Mouse (Mus musculus) midbrain, embryonic 16.5 days (tissue): ENCODE measurements at regions not wholly inside any gene's neighbourhood (a gene's known extent, or its start where the extent isn't known, plus 50 kb on each side); places are given as distances from the start of the nearest gene placed in this dataset.

Experiments
- ATAC-seq: fragments of 200-750 bp; cut with Nextera tagmentation; 2 replicates; pipeline ENCODE4 v1.8.0; 2017; ENCODE audit warnings: moderate TSS enrichment
- H3K27ac ChIP-seq: fragments of 300-500 bp; sonication (generic); 2 replicates; pipeline ENCODE4 v1.5.1; 2014; ENCODE audit warnings: mild to moderate bottlenecking, low read length, mixed read lengths
- H3K27me3 ChIP-seq: fragments of 300-500 bp; sonication (generic); 2 replicates; pipeline ENCODE4 v1.6.1; 2014; ENCODE audit warnings: low read depth, low read length, mixed read lengths; ENCODE audit not compliant: control insufficient read depth, insufficient read depth
- H3K36me3 ChIP-seq: fragments of 300-500 bp; sonication (generic); 2 replicates; pipeline ENCODE4 v1.6.1; 2014; ENCODE audit warnings: mild to moderate bottlenecking, low read length, moderate library complexity, mixed read lengths; ENCODE audit not compliant: control insufficient read depth, insufficient read depth
- H3K4me1 ChIP-seq: fragments of 300-500 bp; sonication (generic); 2 replicates; pipeline ENCODE4 v1.6.1; 2014; ENCODE audit warnings: mild to moderate bottlenecking, low read length, mixed read lengths; ENCODE audit not compliant: control insufficient read depth, insufficient read depth
- H3K4me2 ChIP-seq: fragments of 300-500 bp; sonication (generic); 2 replicates; pipeline ENCODE4 v1.6.1; 2014; ENCODE audit warnings: mild to moderate bottlenecking, low read length, mixed read lengths
- H3K4me3 ChIP-seq: fragments of 300-500 bp; sonication (generic); 2 replicates; pipeline ENCODE4 v1.5.1; 2014; ENCODE audit warnings: low read depth, mild to moderate bottlenecking, low read length, moderate library complexity, mixed read lengths
- H3K9ac ChIP-seq: fragments of 300-500 bp; sonication (generic); 2 replicates; pipeline ENCODE4 v1.6.1; 2014; ENCODE audit warnings: low read depth, low read length, mixed read lengths
- H3K9me3 ChIP-seq: fragments of 300-500 bp; sonication (generic); replicated peaks from 2 replicates; pipeline ENCODE4 v1.6.1; 2014; ENCODE audit warnings: mild to moderate bottlenecking, low read length, mixed read lengths; ENCODE audit not compliant: control insufficient read depth, poor library complexity, severe bottlenecking
- WGBS: fragments of 180-500 bp; shearing (Covaris S2); extraction: QIAGEN DNeasy Blood & Tissue Kit; methylation state at CpG from one replicate; pipeline ENCODE4 v1.1.7; 2014; 5-methylcytosine and 5-hydroxymethylcytosine counted together

DNA sequence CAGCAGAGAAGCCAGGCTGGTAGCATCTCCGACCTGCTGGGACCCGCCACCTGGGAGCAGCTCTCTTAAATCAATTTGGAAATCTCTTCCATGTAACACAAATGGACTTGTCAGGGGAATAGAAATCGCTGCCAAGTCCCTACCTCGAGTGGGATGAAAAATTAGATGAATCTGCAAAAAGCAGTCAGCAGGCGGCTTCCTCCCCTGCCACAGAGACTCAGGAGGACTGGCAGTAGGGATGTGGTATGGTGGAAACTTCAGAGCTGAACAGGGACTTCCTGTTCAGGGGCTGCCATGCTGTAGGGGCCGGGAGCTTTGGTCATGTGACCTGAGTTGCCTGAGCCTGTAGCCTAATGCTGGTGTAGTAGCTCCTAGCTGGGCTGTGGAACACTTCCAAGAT, 379.1 kb downstream of the Tbc1d22a start:
- no peak for ATAC-seq
- no peak overlapping the region for H3K9ac ChIP-seq
- no peaks in the 10 kb centered on the region for H3K36me3 ChIP-seq
- WGBS = 58% methylated on average over 6 of the region's 6 CpGs
- H3K27ac ChIP-seq = no peak overlapping the region
- H3K9me3 ChIP-seq = no peaks in the 10 kb centered on the region
- peaks cover 7% of the 10 kb centered on the region; the same call in 1 of the 2 replicates for H3K4me1 ChIP-seq
- no peaks in the 10 kb centered on the region for H3K27me3 ChIP-seq
- no peak overlapping the region for H3K4me2 ChIP-seq
- no peak overlapping the region for H3K4me3 ChIP-seq

DNA sequence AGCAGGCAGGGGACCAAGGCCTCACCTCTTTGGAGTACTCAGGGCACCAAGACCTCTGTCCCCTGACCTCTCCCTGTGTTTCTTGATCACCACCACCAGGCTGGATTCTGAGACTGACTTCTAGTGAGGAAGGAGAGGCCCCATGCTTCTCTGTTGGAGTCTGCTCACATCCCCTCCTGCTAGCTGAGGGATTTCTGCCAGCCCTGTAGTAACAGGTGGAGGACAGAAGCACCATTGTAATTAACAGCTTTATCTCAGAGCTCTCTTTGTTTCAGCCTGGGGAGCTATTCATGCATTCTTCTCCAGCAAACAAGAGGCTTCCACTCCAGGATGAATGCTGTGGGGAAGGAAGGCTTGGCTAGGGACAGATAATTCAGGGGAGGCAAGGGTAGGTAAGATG, 392.2 kb downstream of the Tbc1d22a start:
- Histone ChIP-seq H3K4me3 (no peak overlapping the region), H3K9ac (no peak overlapping the region), H3K4me2 (no peak overlapping the region), H3K36me3 (no peaks in the 10 kb centered on the region), H3K9me3 (no peaks in the 10 kb centered on the region), H3K27ac (no peak overlapping the region), H3K4me1 (no peaks in the 10 kb centered on the region; the same call in 1 of the 2 replicates), H3K27me3 (no peaks in the 10 kb centered on the region)
- no peak for ATAC-seq

GRCm38 (mm10) chr15:86609692-86610091, 395.4 kb downstream of the Tbc1d22a start:
- 85% methylated on average over 6 of the region's 6 CpGs for WGBS
- no peaks in the 10 kb centered on the region for H3K27me3 ChIP-seq
- H3K9ac ChIP-seq = no peak overlapping the region
- no peaks in the 10 kb centered on the region for H3K9me3 ChIP-seq
- H3K27ac ChIP-seq = no peak overlapping the region
- no peaks in the 10 kb centered on the region for H3K36me3 ChIP-seq
- no peak for ATAC-seq
- no peak overlapping the region for H3K4me3 ChIP-seq
- H3K4me1 ChIP-seq = no peaks in the 10 kb centered on the region; the same call in 1 of the 2 replicates
- no peak overlapping the region for H3K4me2 ChIP-seq

DNA sequence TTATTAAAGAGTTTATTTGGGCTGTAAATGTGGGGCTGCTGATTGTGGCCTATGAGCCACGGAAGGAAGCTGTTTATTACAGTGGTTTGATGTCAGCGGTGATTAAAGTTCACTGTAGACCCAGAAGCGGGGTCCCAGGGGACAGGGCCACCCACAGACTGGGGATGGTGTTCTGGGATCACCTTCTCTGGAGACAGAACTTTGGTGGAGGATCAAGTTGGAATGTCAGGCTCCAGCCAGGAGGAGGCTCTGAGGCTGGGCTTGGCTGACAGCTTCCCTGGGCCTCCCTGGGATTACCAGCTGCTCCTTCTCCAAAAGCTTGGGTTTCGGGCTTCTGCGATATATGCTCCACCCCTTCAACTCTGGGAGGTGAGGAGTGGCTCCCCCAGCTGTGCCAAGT, 417.1 kb downstream of the Tbc1d22a start:
- Histone ChIP-seq H3K9me3 (peaks cover 2% of the 10 kb centered on the region; the same call in 1 of the 2 replicates), H3K27ac (no peak overlapping the region), H3K36me3 (no peaks in the 10 kb centered on the region), H3K4me2 (no peak overlapping the region), H3K27me3 (no peaks in the 10 kb centered on the region), H3K9ac (no peak overlapping the region), H3K4me3 (no peak overlapping the region), H3K4me1 (no peaks in the 10 kb centered on the region)
- 85% methylated on average over 5 of the region's 5 CpGs for whole genome bisulfite sequencing
- no peak for ATAC-seq

GRCm38 (mm10) chr15:86645244-86645643, 431.0 kb downstream of the Tbc1d22a start:
- Histone ChIP-seq H3K27ac (no peak overlapping the region), H3K36me3 (no peaks in the 10 kb centered on the region), H3K4me2 (no peak overlapping the region), H3K4me3 (no peak overlapping the region), H3K27me3 (no peaks in the 10 kb centered on the region), H3K4me1 (no peaks in the 10 kb centered on the region), H3K9me3 (no peaks in the 10 kb centered on the region), H3K9ac (no peak overlapping the region)
- ATAC-seq = no peak
- WGBS = 83% methylated on average over 9 of the region's 9 CpGs

GRCm38 (mm10) chr15:86648131-86648530, 433.9 kb downstream of the Tbc1d22a start:
- ATAC-seq = no peak
- H3K27ac ChIP-seq = no peak overlapping the region
- no peak overlapping the region for H3K4me3 ChIP-seq
- H3K9me3 ChIP-seq = peaks cover 6% of the 10 kb centered on the region; the same call in 1 of the 2 replicates
- H3K36me3 ChIP-seq = no peaks in the 10 kb centered on the region
- H3K4me2 ChIP-seq = no peak overlapping the region
- no peaks in the 10 kb centered on the region for H3K4me1 ChIP-seq
- H3K27me3 ChIP-seq = no peaks in the 10 kb centered on the region
- 86% methylated on average over 3 of the region's 3 CpGs for WGBS
- H3K9ac ChIP-seq = no peak overlapping the region

DNA sequence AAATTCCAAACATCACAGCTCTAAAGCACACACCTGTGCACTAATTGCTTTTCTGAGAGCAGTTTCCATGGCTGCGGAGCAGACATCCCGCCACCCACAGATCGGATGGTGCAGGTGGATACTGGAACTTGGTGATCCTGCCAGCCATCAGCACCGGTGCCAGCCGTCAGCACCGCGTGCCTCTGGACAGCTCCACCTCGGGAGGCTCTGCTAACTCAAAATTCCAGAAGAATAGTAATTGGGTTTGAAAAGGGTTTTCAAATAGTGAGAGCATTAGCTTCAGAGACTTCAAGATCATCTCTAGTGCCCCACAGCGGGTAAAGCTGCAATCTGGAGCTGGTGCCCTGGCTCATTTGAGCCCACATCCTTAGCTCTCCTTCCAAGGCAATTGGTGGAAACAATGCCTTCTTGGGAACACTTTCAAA, 458.8 kb downstream of the Tbc1d22a start:
- Histone ChIP-seq H3K9ac (no peak overlapping the region), H3K4me3 (no peak overlapping the region)

DNA sequence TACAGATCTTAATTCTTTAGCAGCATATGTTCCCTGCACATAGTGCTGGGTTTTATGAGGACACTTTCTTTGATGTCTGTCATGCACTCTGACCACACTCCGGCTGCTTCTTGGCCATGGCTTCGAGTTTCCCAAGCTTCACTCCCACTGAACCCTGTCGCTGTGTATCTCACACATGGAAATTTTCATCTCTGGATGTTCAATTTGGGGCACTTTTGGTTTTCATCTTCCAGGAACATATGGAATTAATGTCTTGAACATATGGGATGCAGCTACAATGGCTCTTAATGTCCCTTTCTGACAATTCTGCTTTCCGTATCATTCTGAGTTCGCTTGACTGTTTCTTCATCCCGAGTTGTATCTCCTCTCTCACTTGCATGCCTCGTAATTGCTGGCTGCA, 462.8 kb downstream of the Tbc1d22a start:
- no peak for ATAC-seq
- H3K4me3 ChIP-seq = no peak overlapping the region
- 87% methylated on average over 7 of the region's 7 CpGs for WGBS
- no peaks in the 10 kb centered on the region for H3K36me3 ChIP-seq
- H3K4me1 ChIP-seq = peaks cover 7% of the 10 kb centered on the region
- H3K9ac ChIP-seq = no peak overlapping the region
- H3K27me3 ChIP-seq = no peaks in the 10 kb centered on the region
- H3K27ac ChIP-seq = no peak overlapping the region
- no peaks in the 10 kb centered on the region for H3K9me3 ChIP-seq
- no peak overlapping the region for H3K4me2 ChIP-seq

More for the DNA sequence above, 458.8 kb downstream of the Tbc1d22a start:
- ATAC-seq = no peak
- WGBS = 24% methylated on average over 9 of the region's 9 CpGs
- Histone ChIP-seq H3K4me2 (no peak overlapping the region), H3K27me3 (no peaks in the 10 kb centered on the region; the same call in 1 of the 2 replicates), H3K9me3 (no peaks in the 10 kb centered on the region), H3K27ac (no peak overlapping the region), H3K36me3 (no peaks in the 10 kb centered on the region), H3K4me1 (peaks cover 7% of the 10 kb centered on the region)

GRCm38 (mm10) chr15:86683081-86683480, 468.8 kb downstream of the Tbc1d22a start:
- H3K27ac ChIP-seq = no peak overlapping the region
- H3K27me3 ChIP-seq = no peaks in the 10 kb centered on the region
- no peaks in the 10 kb centered on the region for H3K9me3 ChIP-seq
- 53% methylated on average over 12 of the region's 12 CpGs for WGBS
- no peaks in the 10 kb centered on the region for H3K36me3 ChIP-seq
- H3K9ac ChIP-seq = no peak overlapping the region
- 0 out of 2 replicates have a peak, but pooled peaks cover 2% of the 10 kb centered on the region for H3K4me1 ChIP-seq
- no peak overlapping the region for H3K4me2 ChIP-seq
- H3K4me3 ChIP-seq = no peak overlapping the region
- ATAC-seq = no peak
